Mouse (Mus musculus) central nervous system, embryonic 11.5 days (tissue): ENCODE results near the gene Mrpl38. TPM values are rescaled to one million over a fixed set of nuclear protein-coding genes. Genes with fewer than 3 reads are reported as not detected.

Source experiments
- polyA plus RNA-seq: library from polyadenylated mRNA; depleted of rRNA; stranded (reverse); fragments of >200 nt; gene quantifications from 2 replicates; pipeline ENCODE4 v1.2.3, GENCODE M21; 2012; rRNA removed

The Mrpl38 gene
- polyA plus RNA-seq, result 41.1 and 57.1 TPM in 2 replicates

DNA sequence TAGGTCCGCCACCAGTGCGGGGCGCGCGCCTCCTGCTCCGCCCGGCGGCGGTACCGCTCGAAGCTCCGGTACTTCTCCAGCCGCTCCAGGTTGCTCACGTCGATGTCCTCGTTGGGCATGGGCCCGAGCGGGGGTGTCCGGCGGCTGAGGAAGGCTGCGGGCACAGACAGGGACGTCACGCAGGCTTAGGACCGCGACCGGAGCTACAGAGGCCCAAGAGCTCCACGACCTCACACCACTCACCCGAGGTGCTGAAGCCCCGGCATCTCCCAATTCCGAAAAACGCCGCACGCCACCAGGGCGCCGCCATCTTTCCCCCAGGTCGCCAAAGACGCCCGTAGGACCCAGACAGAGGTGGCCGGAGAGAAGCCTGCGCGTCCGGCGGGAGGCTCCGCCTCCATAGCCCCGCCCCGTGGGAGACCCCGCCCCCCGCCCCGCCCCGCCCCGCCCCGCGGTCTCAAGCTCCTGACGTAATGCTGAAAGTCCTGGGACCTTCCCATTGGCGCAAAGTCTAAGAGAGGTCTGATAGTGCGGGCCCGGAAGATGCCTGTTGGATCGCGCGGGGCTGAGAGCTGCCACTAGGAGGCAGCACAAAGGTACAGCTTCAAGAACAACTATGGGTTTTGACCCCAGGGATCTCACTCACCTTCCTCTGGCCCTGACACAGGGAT lies at the start of gene Mrpl38:
Mrpl38 (minus strand) TSS at position 401 of the 671 bp plus-strand sequence.

GRCm38 (mm10) chr11:116167884-116168439 lies 29.3 kb upstream of the Mrpl38 start, which contains the start of gene Fbf1:
Fbf1 (minus strand) TSS chr11:116168166.

GRCm38 (mm10) chr11:116130488-116131205 lies 8.0 kb downstream of the Mrpl38 start, which contains the start of gene Trim65:
Trim65 (minus strand) TSS chr11:116131128.

GRCm38 (mm10) chr11:116127156-116127980 lies 11.3 kb downstream of the Mrpl38 start, which contains the start of gene Trim47:
Trim47 (minus strand) TSS chr11:116127210.

GRCm38 (mm10) chr11:116086258-116087193 lies 52.1 kb downstream of the Mrpl38 start, which contains the start of gene Wbp2:
Wbp2 (minus strand) TSS chr11:116086995.

Other genes with a start within 250 kb of the Mrpl38 start
- gene Smim5, start 238.9 kb downstream of the Mrpl38 start, polyA plus RNA-seq, result 2.5 and 2.6 TPM in 2 replicates
- 0.19 and 0.34 TPM in 2 replicates for gene Smim6, start 226.9 kb downstream of the Mrpl38 start, polyA plus RNA-seq
- 75.4 and 142 TPM in 2 replicates for gene Sap30bp, start 205.6 kb downstream of the Mrpl38 start, polyA plus RNA-seq
- gene Recql5, start 205.4 kb downstream of the Mrpl38 start, polyA plus RNA-seq, result 27.1 and 28.0 TPM in 2 replicates
- gene Itgb4, start 164.2 kb downstream of the Mrpl38 start, polyA plus RNA-seq, result 0.67 and 0.72 TPM in 2 replicates
- gene Galk1, start 126.1 kb downstream of the Mrpl38 start, polyA plus RNA-seq, result 72.5 and 76.2 TPM in 2 replicates
- gene H3f3b, start 110.9 kb downstream of the Mrpl38 start, polyA plus RNA-seq, result 838 and 897 TPM in 2 replicates
- 57.1 and 63.4 TPM in 2 replicates for gene Unk, start 108.5 kb downstream of the Mrpl38 start, polyA plus RNA-seq
- 2.0 and 3.3 TPM in 2 replicates for gene Unc13d, start 60.9 kb downstream of the Mrpl38 start, polyA plus RNA-seq
- 42.1 and 67.0 TPM in 2 replicates for gene Wbp2, start 51.9 kb downstream of the Mrpl38 start, polyA plus RNA-seq
- 3.0 TPM in 2 replicates for gene Trim47, start 11.7 kb downstream of the Mrpl38 start, polyA plus RNA-seq
- 1.6 and 2.8 TPM in 2 replicates for gene Trim65, start 7.7 kb downstream of the Mrpl38 start, polyA plus RNA-seq
- 90.4 and 121 TPM in 2 replicates for gene Fbf1, start 29.3 kb upstream of the Mrpl38 start, polyA plus RNA-seq
- 39.9 and 49.1 TPM in 2 replicates for gene Ten1, start 60.0 kb upstream of the Mrpl38 start, polyA plus RNA-seq
- 25.4 and 35.0 TPM in 2 replicates for gene Acox1, start 60.2 kb upstream of the Mrpl38 start, polyA plus RNA-seq
- gene Evpl, start 99.2 kb upstream of the Mrpl38 start, polyA plus RNA-seq, result 0.63 and 0.73 TPM in 2 replicates
- gene Srp68, start 135.3 kb upstream of the Mrpl38 start, polyA plus RNA-seq, result 90.9 and 101 TPM in 2 replicates
- gene Galr2, start 142.1 kb upstream of the Mrpl38 start, polyA plus RNA-seq, result 0.21 and 0.23 TPM in 2 replicates
- gene Exoc7, start 168.4 kb upstream of the Mrpl38 start, polyA plus RNA-seq, result 56.4 and 74.6 TPM in 2 replicates
- 6.3 and 10.8 TPM in 2 replicates for gene Foxj1, start 196.5 kb upstream of the Mrpl38 start, polyA plus RNA-seq